Mouse (Mus musculus): ENCODE results near the gene Lingo2. TPM values are rescaled to one million over a fixed set of nuclear protein-coding genes. Genes with fewer than 3 reads are reported as not detected.

Gene Lingo2
- total and polyA plus RNA-seq, 2 experiments: not detected

- Histone ChIP-seq H3K79me2 (ENCODE audit: control insufficient read depth, insufficient read depth, low read length) (no peaks in the 10 kb centered on the region), H3K4me3 (ENCODE audit: insufficient read depth, low read depth, low read length) (no peak overlapping the region), H3K27ac (replicated peaks; ENCODE audit: insufficient read depth, low read depth, low read length) (no peak overlapping the region), H3K27me3 (ENCODE audit: control insufficient read depth, insufficient read depth, low read length) (no peaks in the 10 kb centered on the region), H3K36me3 (ENCODE audit: control insufficient read depth, insufficient read depth, low read length) (no peaks in the 10 kb centered on the region), H3K4me1 (ENCODE audit: control insufficient read depth, insufficient read depth, low read length) (no peaks in the 10 kb centered on the region), H3K9ac (ENCODE audit: low read depth, low read length) (no peak overlapping the region)
- TF ChIP-seq POLR2A (IDR thresholded peaks at IDR 0.05; ENCODE audit: extremely low read depth, insufficient read depth, low read length) (no peak), CTCF (IDR thresholded peaks at IDR 0.05; ENCODE audit: low read depth, low read length) (no peak)
- WGBS: 82% methylated on average over 6 of the region's 6 CpGs
- DNase-seq (ENCODE audit: extremely low read depth, low read depth, low spot score): no peak
Measured at GRCm38 (mm10) chr4:35986012-35986411, 965.5 kb downstream of the Lingo2 start.

- H3K4me1 ChIP-seq (ENCODE audit: control insufficient read depth, insufficient read depth, low read length): no peaks in the 10 kb centered on the region
- H3K27ac ChIP-seq (replicated peaks; ENCODE audit: insufficient read depth, low read depth, low read length): no peak overlapping the region
- TF ChIP-seq CTCF (IDR thresholded peaks at IDR 0.05; ENCODE audit: low read depth, low read length): no peak
- no peak for TF ChIP-seq POLR2A (IDR thresholded peaks at IDR 0.05; ENCODE audit: extremely low read depth, insufficient read depth, low read length)
- H3K79me2 ChIP-seq (ENCODE audit: control insufficient read depth, insufficient read depth, low read length): no peaks in the 10 kb centered on the region
- WGBS: 78% methylated on average over 4 of the region's 4 CpGs
- no peak for DNase-seq (ENCODE audit: extremely low read depth, low read depth, low spot score)
- H3K36me3 ChIP-seq (ENCODE audit: control insufficient read depth, insufficient read depth, low read length): no peaks in the 10 kb centered on the region
- no peak overlapping the region for H3K4me3 ChIP-seq (ENCODE audit: insufficient read depth, low read depth, low read length)
- no peaks in the 10 kb centered on the region for H3K27me3 ChIP-seq (ENCODE audit: control insufficient read depth, insufficient read depth, low read length)
- no peak overlapping the region for H3K9ac ChIP-seq (ENCODE audit: low read depth, low read length)
Measured at GRCm38 (mm10) chr4:35963532-35963931, 988.0 kb downstream of the Lingo2 start.

DNA sequence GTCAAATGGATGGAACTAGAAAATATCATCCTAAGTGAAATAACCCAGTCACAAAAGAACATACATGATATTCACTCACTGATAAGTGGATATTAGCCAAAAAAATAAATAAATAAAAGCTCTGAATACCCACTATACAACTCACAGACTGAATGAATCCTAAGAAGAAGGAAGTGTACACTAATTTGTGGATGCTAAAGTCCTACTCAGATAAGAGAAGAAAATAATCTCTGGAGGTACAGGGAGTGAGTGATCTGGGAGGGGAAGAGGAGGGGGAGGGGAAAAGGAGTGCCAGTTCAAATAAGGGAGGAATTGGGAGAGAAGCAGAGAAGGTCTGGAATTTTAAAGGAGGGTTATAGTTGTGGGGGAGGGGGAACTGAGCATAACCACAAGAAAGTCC, 999.7 kb downstream of the Lingo2 start:
- TF ChIP-seq CTCF (IDR thresholded peaks at IDR 0.05; ENCODE audit: low read depth, low read length): no peak
- TF ChIP-seq POLR2A (IDR thresholded peaks at IDR 0.05; ENCODE audit: extremely low read depth, insufficient read depth, low read length): no peak
- no peak for DNase-seq (ENCODE audit: extremely low read depth, low read depth, low spot score)
- H3K9ac ChIP-seq (ENCODE audit: low read depth, low read length): no peak overlapping the region
- H3K27ac ChIP-seq (replicated peaks; ENCODE audit: insufficient read depth, low read depth, low read length): no peak overlapping the region
- no peaks in the 10 kb centered on the region for H3K36me3 ChIP-seq (ENCODE audit: control insufficient read depth, insufficient read depth, low read length)
- no peaks in the 10 kb centered on the region for H3K27me3 ChIP-seq (ENCODE audit: control insufficient read depth, insufficient read depth, low read length)
- H3K4me1 ChIP-seq (ENCODE audit: control insufficient read depth, insufficient read depth, low read length): no peaks in the 10 kb centered on the region
- no peaks in the 10 kb centered on the region for H3K79me2 ChIP-seq (ENCODE audit: control insufficient read depth, insufficient read depth, low read length)
- no peak overlapping the region for H3K4me3 ChIP-seq (ENCODE audit: insufficient read depth, low read depth, low read length)

- no peak for TF ChIP-seq CTCF (IDR thresholded peaks at IDR 0.05; ENCODE audit: low read depth, low read length)
- no peak for TF ChIP-seq POLR2A (IDR thresholded peaks at IDR 0.05; ENCODE audit: extremely low read depth, insufficient read depth, low read length)
- Histone ChIP-seq H3K4me3 (ENCODE audit: insufficient read depth, low read depth, low read length) (no peak overlapping the region), H3K27ac (replicated peaks; ENCODE audit: insufficient read depth, low read depth, low read length) (no peak overlapping the region), H3K27me3 (ENCODE audit: control insufficient read depth, insufficient read depth, low read length) (no peaks in the 10 kb centered on the region), H3K79me2 (ENCODE audit: control insufficient read depth, insufficient read depth, low read length) (no peaks in the 10 kb centered on the region), H3K4me1 (ENCODE audit: control insufficient read depth, insufficient read depth, low read length) (no peaks in the 10 kb centered on the region), H3K36me3 (ENCODE audit: control insufficient read depth, insufficient read depth, low read length) (no peaks in the 10 kb centered on the region), H3K9ac (ENCODE audit: low read depth, low read length) (no peak overlapping the region)
- DNase-seq (ENCODE audit: extremely low read depth, low read depth, low spot score): no peak
- WGBS: 78% methylated on average over 3 of the region's 3 CpGs
Measured at GRCm38 (mm10) chr4:35951251-35951650, 1000.3 kb downstream of the Lingo2 start.

GRCm38 (mm10) chr4:35934056-35934661, 1017.4 kb downstream of the Lingo2 start:
- TF ChIP-seq POLR2A (IDR thresholded peaks at IDR 0.05; ENCODE audit: extremely low read depth, insufficient read depth, low read length) (no peak), CTCF (IDR thresholded peaks at IDR 0.05; ENCODE audit: low read depth, low read length) (no peak)
- Histone ChIP-seq H3K9ac (ENCODE audit: low read depth, low read length) (no peak overlapping the region), H3K79me2 (ENCODE audit: control insufficient read depth, insufficient read depth, low read length) (no peaks in the 10 kb centered on the region), H3K4me1 (ENCODE audit: control insufficient read depth, insufficient read depth, low read length) (no peaks in the 10 kb centered on the region), H3K27ac (replicated peaks; ENCODE audit: insufficient read depth, low read depth, low read length) (no peak overlapping the region), H3K4me3 (ENCODE audit: insufficient read depth, low read depth, low read length) (no peak overlapping the region), H3K36me3 (ENCODE audit: control insufficient read depth, insufficient read depth, low read length) (no peaks in the 10 kb centered on the region), H3K27me3 (ENCODE audit: control insufficient read depth, insufficient read depth, low read length) (no peaks in the 10 kb centered on the region)
- DNase-seq (ENCODE audit: extremely low read depth, low read depth, low spot score): no peak
- whole genome bisulfite sequencing: 62% methylated on average over 4 of the region's 4 CpGs

GRCm38 (mm10) chr4:35927722-35928121, 1023.8 kb downstream of the Lingo2 start:
- H3K79me2 ChIP-seq (ENCODE audit: control insufficient read depth, insufficient read depth, low read length): no peaks in the 10 kb centered on the region
- H3K4me3 ChIP-seq (ENCODE audit: insufficient read depth, low read depth, low read length): no peak overlapping the region
- H3K27ac ChIP-seq (replicated peaks; ENCODE audit: insufficient read depth, low read depth, low read length): no peak overlapping the region
- H3K27me3 ChIP-seq (ENCODE audit: control insufficient read depth, insufficient read depth, low read length): no peaks in the 10 kb centered on the region
- H3K4me1 ChIP-seq (ENCODE audit: control insufficient read depth, insufficient read depth, low read length): no peaks in the 10 kb centered on the region
- 78% methylated on average over 2 of the region's 2 CpGs for WGBS
- H3K36me3 ChIP-seq (ENCODE audit: control insufficient read depth, insufficient read depth, low read length): no peaks in the 10 kb centered on the region
- TF ChIP-seq CTCF (IDR thresholded peaks at IDR 0.05; ENCODE audit: low read depth, low read length): no peak
- TF ChIP-seq POLR2A (IDR thresholded peaks at IDR 0.05; ENCODE audit: extremely low read depth, insufficient read depth, low read length): no peak
- DNase-seq (ENCODE audit: extremely low read depth, low read depth, low spot score): no peak
- no peak overlapping the region for H3K9ac ChIP-seq (ENCODE audit: low read depth, low read length)

Measured in liver, adult 2 months (tissue).